Mouse (Mus musculus) spleen, postnatal 4 days (tissue): Measurements from ENCODE around the gene Agap1.

Experiments
- DNase-seq, 2 experiments: peaks; one replicate each; pipeline ENCODE4 v3.0.0; 2022; ENCODE audit warnings: low spot score in 2 of 2

Agap1 gene

GRCm38 (mm10) chr1:89576985-89577384 lies 122.4 kb downstream of the Agap1 start:
- no peak for DNase-seq

- peak; percentile 51 to 73 for DNase-seq
Measured at GRCm38 (mm10) chr1:89580031-89580998, 125.7 kb downstream of the Agap1 start.

GRCm38 (mm10) chr1:89580999-89581765 lies 126.6 kb downstream of the Agap1 start:
- DNase-seq: peak; percentile 22 to 64

- DNase-seq: no peak
Measured at GRCm38 (mm10) chr1:89581766-89582125, 127.1 kb downstream of the Agap1 start.

GRCm38 (mm10) chr1:89583369-89583768 lies 128.8 kb downstream of the Agap1 start:
- no peak for DNase-seq

- no peak for DNase-seq
Measured at GRCm38 (mm10) chr1:89586991-89587683, 132.5 kb downstream of the Agap1 start.

- no peak for DNase-seq
Measured at GRCm38 (mm10) chr1:89588154-89588553, 133.5 kb downstream of the Agap1 start.

- no peak for DNase-seq
Measured at GRCm38 (mm10) chr1:89590994-89591393, 136.4 kb downstream of the Agap1 start.

- no peak for DNase-seq
Measured at GRCm38 (mm10) chr1:89593219-89593618, 138.6 kb downstream of the Agap1 start.

- no peak for DNase-seq
Measured at GRCm38 (mm10) chr1:89594999-89595398, 140.4 kb downstream of the Agap1 start.

- DNase-seq: no peak
Measured at GRCm38 (mm10) chr1:89595421-89595820, 140.8 kb downstream of the Agap1 start.

GRCm38 (mm10) chr1:89596223-89596622 lies 141.6 kb downstream of the Agap1 start:
- DNase-seq: no peak

- no peak for DNase-seq
Measured at GRCm38 (mm10) chr1:89598906-89599305, 144.3 kb downstream of the Agap1 start.

- DNase-seq: no peak
Measured at GRCm38 (mm10) chr1:89599983-89600741, 145.6 kb downstream of the Agap1 start.

GRCm38 (mm10) chr1:89601349-89601748 lies 146.7 kb downstream of the Agap1 start:
- DNase-seq: no peak

GRCm38 (mm10) chr1:89602879-89603278 lies 148.3 kb downstream of the Agap1 start:
- DNase-seq: no peak

- DNase-seq: peak; percentile 43 to 77
Measured at GRCm38 (mm10) chr1:89606612-89607011, 152.0 kb downstream of the Agap1 start.

- no peak for DNase-seq
Measured at GRCm38 (mm10) chr1:89608766-89609165, 154.2 kb downstream of the Agap1 start.

- DNase-seq: no peak
Measured at GRCm38 (mm10) chr1:89609964-89610363, 155.4 kb downstream of the Agap1 start.

GRCm38 (mm10) chr1:89611521-89611920 lies 156.9 kb downstream of the Agap1 start:
- DNase-seq: no peak

GRCm38 (mm10) chr1:89613234-89613870 lies 158.7 kb downstream of the Agap1 start:
- no peak for DNase-seq
